Mouse (Mus musculus) lung, adult 18-20 months (tissue): ENCODE results near the gene Actc1.

Experiments used
- DNase-seq, 2 experiments: peaks; one replicate each; pipeline ENCODE4 v3.0.0; 2022; ENCODE audit warnings: mixed read lengths in 2 of 2

The Actc1 gene

DNA sequence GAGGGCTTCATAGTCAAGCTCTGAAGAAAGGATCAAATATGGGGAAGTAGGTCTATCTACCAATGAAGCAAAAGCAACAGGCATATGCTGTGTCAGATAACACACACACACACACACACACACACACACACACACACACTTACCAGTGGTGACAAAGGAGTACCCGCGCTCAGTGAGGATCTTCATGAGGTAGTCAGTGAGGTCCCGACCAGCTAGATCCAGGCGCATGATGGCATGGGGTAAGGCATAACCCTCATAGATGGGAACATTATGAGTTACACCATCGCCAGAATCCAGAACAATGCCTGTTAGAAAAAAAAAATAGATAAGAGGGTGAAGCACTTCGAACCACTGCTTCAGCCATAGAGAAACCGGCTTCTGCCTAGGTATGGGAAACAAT is 4.0 kb downstream of the Actc1 start:
- DNase-seq: no peak

GRCm38 (mm10) chr2:114047960-114048611 is 5.3 kb downstream of the Actc1 start:
- DNase-seq: no peak

DNA sequence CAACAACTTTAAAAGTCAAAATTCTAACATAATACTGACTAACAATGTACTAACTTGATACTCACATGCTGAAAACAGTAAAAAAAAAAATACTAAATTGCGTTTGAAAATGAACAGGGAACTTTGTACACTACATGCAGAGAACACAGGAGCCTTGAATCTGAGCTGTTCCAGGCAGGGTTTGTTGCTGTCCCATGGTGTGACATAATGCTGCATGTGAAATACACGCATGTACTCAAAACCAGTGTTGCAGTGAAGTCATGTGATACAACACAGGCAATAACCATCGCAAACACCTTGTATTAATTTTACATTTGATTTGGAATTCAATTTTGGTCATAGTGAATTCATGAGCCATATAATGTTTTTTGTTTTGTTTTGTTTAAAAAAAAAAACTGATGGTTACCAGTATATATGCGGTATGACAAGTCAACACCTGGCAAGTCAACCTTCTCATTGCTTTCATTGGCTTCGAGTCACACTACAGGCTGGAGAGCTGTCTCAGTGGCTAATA is 7.1 kb downstream of the Actc1 start:
- DNase-seq: no peak

GRCm38 (mm10) chr2:114037926-114038325 is 15.4 kb downstream of the Actc1 start:
- DNase-seq: no peak

- DNase-seq: no peak
Measured at GRCm38 (mm10) chr2:114032259-114032658, 21.1 kb downstream of the Actc1 start.

GRCm38 (mm10) chr2:114023383-114023782 is 30.0 kb downstream of the Actc1 start:
- no peak for DNase-seq

- DNase-seq: no peak
Measured at GRCm38 (mm10) chr2:114020210-114020563, 33.2 kb downstream of the Actc1 start.

DNA sequence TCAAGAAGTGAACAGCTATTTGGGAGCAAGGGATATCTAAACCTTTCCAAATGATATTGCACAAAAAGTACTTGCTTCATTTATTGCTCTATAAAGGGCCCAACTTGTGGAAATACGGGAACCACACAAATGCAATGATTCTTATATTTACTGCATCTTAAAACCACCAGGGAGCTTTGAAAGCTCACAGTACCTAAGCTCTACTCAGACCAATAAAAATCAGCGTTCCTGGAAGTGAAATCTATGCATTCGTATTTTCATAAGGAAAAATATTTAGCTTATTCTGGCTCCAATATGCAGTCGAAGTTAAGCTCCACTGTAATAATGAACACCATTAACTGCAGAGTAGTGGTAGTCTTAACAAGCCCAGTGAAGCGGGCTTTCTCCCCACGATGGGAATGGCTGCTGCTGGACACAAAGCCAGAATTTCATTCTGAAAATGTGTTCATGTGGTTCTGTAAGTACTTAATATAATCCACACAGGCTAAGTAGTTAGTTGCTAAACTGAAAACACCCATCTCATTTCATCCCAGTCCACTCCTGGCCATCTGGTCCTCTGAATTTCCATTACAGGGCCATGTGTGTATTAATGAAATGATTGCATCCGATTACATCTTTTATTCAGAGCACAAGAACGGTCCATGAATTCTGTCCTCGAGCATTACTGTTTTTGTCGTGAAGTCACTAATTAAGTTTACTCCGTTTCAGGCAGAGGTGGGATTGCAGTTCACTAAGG is 33.7 kb downstream of the Actc1 start:
- no peak for DNase-seq

DNA sequence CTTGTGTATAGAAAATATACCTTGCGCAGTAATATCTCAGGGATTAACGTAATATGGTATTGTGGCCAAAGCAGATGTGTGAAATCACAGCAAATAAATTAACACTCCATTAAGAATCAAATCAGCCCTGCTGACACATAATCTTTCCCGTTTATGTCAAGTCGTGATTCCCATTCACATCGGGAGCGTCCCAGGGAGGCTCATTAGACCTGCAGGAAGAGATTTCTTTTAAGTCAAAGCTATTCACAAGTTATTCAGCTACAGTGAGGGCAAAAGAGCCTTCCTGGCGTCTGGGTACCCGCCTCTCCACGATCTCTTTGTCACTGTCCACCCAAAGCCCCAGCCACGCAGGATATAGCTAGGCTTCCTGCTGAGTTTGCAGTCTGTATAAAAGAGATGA is 35.2 kb downstream of the Actc1 start:
- no peak for DNase-seq

- DNase-seq: no peak
Measured at GRCm38 (mm10) chr2:114014839-114015238, 38.5 kb downstream of the Actc1 start.

GRCm38 (mm10) chr2:114013846-114014245 is 39.5 kb downstream of the Actc1 start:
- no peak for DNase-seq

- no peak for DNase-seq
Measured at GRCm38 (mm10) chr2:114013295-114013771, 40.0 kb downstream of the Actc1 start, which contains the start of gene Gjd2. Gene Gjd2, minus strand, starts transcription at chr2:114013619.

- no peak for DNase-seq
Measured at GRCm38 (mm10) chr2:114012749-114013211, 40.6 kb downstream of the Actc1 start.

- no peak for DNase-seq
Measured at GRCm38 (mm10) chr2:114011838-114012237, 41.5 kb downstream of the Actc1 start.

GRCm38 (mm10) chr2:114008321-114008720 is 45.0 kb downstream of the Actc1 start:
- DNase-seq: no peak

GRCm38 (mm10) chr2:113997484-113997883 is 55.9 kb downstream of the Actc1 start:
- DNase-seq: no peak
